Mouse (Mus musculus): ENCODE measurements around the gene Ofcc1. TPM values are rescaled to one million over a fixed set of nuclear protein-coding genes. Genes with fewer than 3 reads are reported as not detected.

The Ofcc1 gene
- polyA plus RNA-seq, 1 experiment = 0.03 TPM

GRCm38 (mm10) chr13:40360692-40361091 lies 558 bp downstream of the Ofcc1 start:
- Histone ChIP-seq H3K4me3 (ENCODE audit: insufficient read depth, low read depth, low read length) (no peak overlapping the region), H3K27ac (ENCODE audit: insufficient read depth, low read depth, low read length) (no peak overlapping the region), H3K4me1 (ENCODE audit: control insufficient read depth, insufficient read depth, low read length) (0 out of 2 replicates have a peak, but pooled peaks cover 3% of the 10 kb centered on the region), H3K36me3 (ENCODE audit: control insufficient read depth, insufficient read depth, low read length) (no peaks in the 10 kb centered on the region), H3K27me3 (replicated peaks; ENCODE audit: control insufficient read depth, insufficient read depth, low read length) (no peaks in the 10 kb centered on the region)
- no peak for TF ChIP-seq POLR2A (IDR thresholded peaks at IDR 0.05; ENCODE audit: low read depth, low read length)
- no peak for TF ChIP-seq CTCF (conservative IDR thresholded peaks at IDR 0.05; ENCODE audit: insufficient read depth, insufficient read length, low read depth, low read length)
- WGBS = 55% methylated on average over 4 of the region's 4 CpGs
- no peak for DNase-seq

- DNase-seq = no peak
- Histone ChIP-seq H3K4me1 (ENCODE audit: control insufficient read depth, insufficient read depth, low read length) (no peaks in the 10 kb centered on the region), H3K36me3 (ENCODE audit: control insufficient read depth, insufficient read depth, low read length) (no peaks in the 10 kb centered on the region), H3K27me3 (replicated peaks; ENCODE audit: control insufficient read depth, insufficient read depth, low read length) (no peaks in the 10 kb centered on the region), H3K27ac (ENCODE audit: insufficient read depth, low read depth, low read length) (no peak overlapping the region), H3K4me3 (ENCODE audit: insufficient read depth, low read depth, low read length) (no peak overlapping the region)
- WGBS = 91% methylated on average over 2 of the region's 2 CpGs
- TF ChIP-seq CTCF (conservative IDR thresholded peaks at IDR 0.05; ENCODE audit: insufficient read depth, insufficient read length, low read depth, low read length) (no peak), POLR2A (IDR thresholded peaks at IDR 0.05; ENCODE audit: low read depth, low read length) (no peak)
These were observed 14.2 kb downstream of the Ofcc1 start for GRCm38 (mm10) chr13:40347045-40347444.

- Histone ChIP-seq H3K27me3 (replicated peaks; ENCODE audit: control insufficient read depth, insufficient read depth, low read length) (no peaks in the 10 kb centered on the region), H3K4me1 (ENCODE audit: control insufficient read depth, insufficient read depth, low read length) (no peaks in the 10 kb centered on the region), H3K27ac (ENCODE audit: insufficient read depth, low read depth, low read length) (no peak overlapping the region), H3K4me3 (ENCODE audit: insufficient read depth, low read depth, low read length) (no peak overlapping the region), H3K36me3 (ENCODE audit: control insufficient read depth, insufficient read depth, low read length) (no peaks in the 10 kb centered on the region)
- no peak for TF ChIP-seq POLR2A (IDR thresholded peaks at IDR 0.05; ENCODE audit: low read depth, low read length)
- no peak for TF ChIP-seq CTCF (conservative IDR thresholded peaks at IDR 0.05; ENCODE audit: insufficient read depth, insufficient read length, low read depth, low read length)
- no peak for DNase-seq
- WGBS = 84% methylated on average over 5 of the region's 5 CpGs
These were observed 37.9 kb downstream of the Ofcc1 start for GRCm38 (mm10) chr13:40323301-40323700.

- Histone ChIP-seq H3K36me3 (ENCODE audit: control insufficient read depth, insufficient read depth, low read length) (no peaks in the 10 kb centered on the region), H3K4me1 (ENCODE audit: control insufficient read depth, insufficient read depth, low read length) (no peaks in the 10 kb centered on the region), H3K27me3 (replicated peaks; ENCODE audit: control insufficient read depth, insufficient read depth, low read length) (no peaks in the 10 kb centered on the region), H3K4me3 (ENCODE audit: insufficient read depth, low read depth, low read length) (no peak overlapping the region), H3K27ac (ENCODE audit: insufficient read depth, low read depth, low read length) (no peak overlapping the region)
- DNase-seq = no peak
- 84% methylated on average over 6 of the region's 6 CpGs for WGBS
- TF ChIP-seq POLR2A (IDR thresholded peaks at IDR 0.05; ENCODE audit: low read depth, low read length) (no peak), CTCF (conservative IDR thresholded peaks at IDR 0.05; ENCODE audit: insufficient read depth, insufficient read length, low read depth, low read length) (no peak)
These were observed 40.3 kb downstream of the Ofcc1 start for GRCm38 (mm10) chr13:40320814-40321525.

- no peak for TF ChIP-seq CTCF (conservative IDR thresholded peaks at IDR 0.05; ENCODE audit: insufficient read depth, insufficient read length, low read depth, low read length)
- TF ChIP-seq POLR2A (IDR thresholded peaks at IDR 0.05; ENCODE audit: low read depth, low read length) = no peak
- H3K27me3 ChIP-seq (replicated peaks; ENCODE audit: control insufficient read depth, insufficient read depth, low read length) = no peaks in the 10 kb centered on the region
- H3K4me1 ChIP-seq (ENCODE audit: control insufficient read depth, insufficient read depth, low read length) = no peaks in the 10 kb centered on the region
- no peak overlapping the region for H3K27ac ChIP-seq (ENCODE audit: insufficient read depth, low read depth, low read length)
- WGBS = 93% methylated on average over 2 of the region's 2 CpGs
- H3K4me3 ChIP-seq (ENCODE audit: insufficient read depth, low read depth, low read length) = no peak overlapping the region
- DNase-seq = no peak
- no peaks in the 10 kb centered on the region for H3K36me3 ChIP-seq (ENCODE audit: control insufficient read depth, insufficient read depth, low read length)
These were observed 43.5 kb downstream of the Ofcc1 start for GRCm38 (mm10) chr13:40317731-40318130.

- Histone ChIP-seq H3K27ac (ENCODE audit: insufficient read depth, low read depth, low read length) (no peak overlapping the region), H3K36me3 (ENCODE audit: control insufficient read depth, insufficient read depth, low read length) (no peaks in the 10 kb centered on the region), H3K27me3 (replicated peaks; ENCODE audit: control insufficient read depth, insufficient read depth, low read length) (no peaks in the 10 kb centered on the region), H3K4me3 (ENCODE audit: insufficient read depth, low read depth, low read length) (no peak overlapping the region), H3K4me1 (ENCODE audit: control insufficient read depth, insufficient read depth, low read length) (no peaks in the 10 kb centered on the region)
- TF ChIP-seq CTCF (conservative IDR thresholded peaks at IDR 0.05; ENCODE audit: insufficient read depth, insufficient read length, low read depth, low read length) (no peak), POLR2A (IDR thresholded peaks at IDR 0.05; ENCODE audit: low read depth, low read length) (no peak)
- 78% methylated on average over 4 of the region's 4 CpGs for WGBS
- DNase-seq = no peak
These were observed 46.0 kb downstream of the Ofcc1 start for GRCm38 (mm10) chr13:40315158-40315792.

- H3K27ac ChIP-seq (ENCODE audit: insufficient read depth, low read depth, low read length) = no peak overlapping the region
- DNase-seq = no peak
- no peaks in the 10 kb centered on the region for H3K4me1 ChIP-seq (ENCODE audit: control insufficient read depth, insufficient read depth, low read length)
- no peaks in the 10 kb centered on the region for H3K27me3 ChIP-seq (replicated peaks; ENCODE audit: control insufficient read depth, insufficient read depth, low read length)
- H3K36me3 ChIP-seq (ENCODE audit: control insufficient read depth, insufficient read depth, low read length) = no peaks in the 10 kb centered on the region
- WGBS = 88% methylated on average over 2 of the region's 2 CpGs
- no peak overlapping the region for H3K4me3 ChIP-seq (ENCODE audit: insufficient read depth, low read depth, low read length)
- TF ChIP-seq POLR2A (IDR thresholded peaks at IDR 0.05; ENCODE audit: low read depth, low read length) = no peak
- no peak for TF ChIP-seq CTCF (conservative IDR thresholded peaks at IDR 0.05; ENCODE audit: insufficient read depth, insufficient read length, low read depth, low read length)
These were observed 68.4 kb downstream of the Ofcc1 start for GRCm38 (mm10) chr13:40292891-40293290.
